Mouse (Mus musculus) ES-Bruce4 (cell line): Measurements from ENCODE around the gene Olfr996.

Experiments
- CTCF ChIP-seq: IDR thresholded peaks from one replicate; pipeline ENCODE4 v1.8.1; 2011; ENCODE audit warnings: low read depth, low read length
- EP300 ChIP-seq: IDR thresholded peaks from 2 replicates; pipeline ENCODE4 v1.6.1; 2011; ENCODE audit warnings: low read depth, low read length; ENCODE audit not compliant: insufficient read depth
- POLR2A ChIP-seq: IDR thresholded peaks from one replicate; pipeline ENCODE4 v1.8.1; 2011; ENCODE audit warnings: low read length; ENCODE audit not compliant: insufficient read depth

- no peak for TF ChIP-seq EP300
- no peak for TF ChIP-seq CTCF
- TF ChIP-seq POLR2A: no peak
Measured at GRCm38 (mm10) chr2:85560226-85560625, 18.8 kb upstream of the Olfr996 start.
